Mouse (Mus musculus) stomach, embryonic 15.5 days (tissue): Measurements from ENCODE around the gene Scn4b. TPM values are rescaled to one million over a fixed set of nuclear protein-coding genes. Genes with fewer than 3 reads are reported as not detected.
A peak's percentile ranks its signal among the peaks of the same experiment; 100 is the strongest.

Experiments
- ATAC-seq: fragments of 200-750 bp; cut with Nextera tagmentation; 2 replicates; pipeline ENCODE4 v1.8.0; 2017; ENCODE audit warnings: low read depth, moderate number of reproducible peaks, moderate TSS enrichment; ENCODE audit not compliant: insufficient read depth, low FRiP score
- H3K27ac ChIP-seq: fragments of 300-500 bp; sonication (generic); 2 replicates; pipeline ENCODE4 v1.5.1; 2015; ENCODE audit warnings: mild to moderate bottlenecking, inconsistent platforms
- H3K27me3 ChIP-seq: fragments of 300-500 bp; sonication (generic); replicated peaks from 2 replicates; pipeline ENCODE4 v1.6.1; 2015; ENCODE audit warnings: inconsistent platforms
- H3K36me3 ChIP-seq: fragments of 300-500 bp; sonication (generic); 2 replicates; pipeline ENCODE4 v1.6.1; 2015; ENCODE audit warnings: inconsistent platforms
- H3K4me1 ChIP-seq: fragments of 300-500 bp; sonication (generic); 2 replicates; pipeline ENCODE4 v1.6.1; 2015; ENCODE audit warnings: inconsistent platforms
- H3K4me2 ChIP-seq: fragments of 300-500 bp; sonication (generic); 2 replicates; pipeline ENCODE4 v1.6.1; 2015; ENCODE audit warnings: mild to moderate bottlenecking, inconsistent platforms
- H3K4me3 ChIP-seq: fragments of 300-500 bp; sonication (generic); replicated peaks from 2 replicates; pipeline ENCODE4 v1.5.1; 2015; ENCODE audit warnings: inconsistent platforms
- H3K9ac ChIP-seq: fragments of 300-500 bp; sonication (generic); 2 replicates; pipeline ENCODE4 v1.6.1; 2015; ENCODE audit warnings: inconsistent platforms
- H3K9me3 ChIP-seq: fragments of 300-500 bp; sonication (generic); 2 replicates; pipeline ENCODE4 v1.6.1; 2016; ENCODE audit warnings: inconsistent platforms
- WGBS: fragments of 180-500 bp; shearing (Covaris S2); methylation state at CpG from one replicate; pipeline ENCODE4 v1.1.7; 2015; 5-methylcytosine and 5-hydroxymethylcytosine counted together
- polyA plus RNA-seq: library from polyadenylated mRNA; unstranded; fragments of >200 nt; fragmentation: Nextera tagmentation; extraction: Ambion mirVana; gene quantifications from 2 replicates; pipeline ENCODE4 v1.2.1, GENCODE M21; 2015

Gene Scn4b
- polyA plus RNA-seq, 1 experiment from 2014 or later = 0.27 TPM

GRCm38 (mm10) chr9:45133484-45134310 lies 4.5 kb upstream of the Scn4b start:
- no peak overlapping the region for H3K9ac ChIP-seq
- no peak overlapping the region for H3K27ac ChIP-seq
- H3K4me1 ChIP-seq = peaks cover 13% of the 10 kb centered on the region
- H3K9me3 ChIP-seq = no peaks in the 10 kb centered on the region
- peaks cover 36% of the 10 kb centered on the region for H3K27me3 ChIP-seq
- no peak overlapping the region for H3K4me3 ChIP-seq
- no peak overlapping the region for H3K4me2 ChIP-seq
- H3K36me3 ChIP-seq = no peaks in the 10 kb centered on the region
- 24% methylated on average over 5 of the region's 5 CpGs for WGBS
- peak; percentile 31; the same call in 1 of the 2 replicates for ATAC-seq

DNA sequence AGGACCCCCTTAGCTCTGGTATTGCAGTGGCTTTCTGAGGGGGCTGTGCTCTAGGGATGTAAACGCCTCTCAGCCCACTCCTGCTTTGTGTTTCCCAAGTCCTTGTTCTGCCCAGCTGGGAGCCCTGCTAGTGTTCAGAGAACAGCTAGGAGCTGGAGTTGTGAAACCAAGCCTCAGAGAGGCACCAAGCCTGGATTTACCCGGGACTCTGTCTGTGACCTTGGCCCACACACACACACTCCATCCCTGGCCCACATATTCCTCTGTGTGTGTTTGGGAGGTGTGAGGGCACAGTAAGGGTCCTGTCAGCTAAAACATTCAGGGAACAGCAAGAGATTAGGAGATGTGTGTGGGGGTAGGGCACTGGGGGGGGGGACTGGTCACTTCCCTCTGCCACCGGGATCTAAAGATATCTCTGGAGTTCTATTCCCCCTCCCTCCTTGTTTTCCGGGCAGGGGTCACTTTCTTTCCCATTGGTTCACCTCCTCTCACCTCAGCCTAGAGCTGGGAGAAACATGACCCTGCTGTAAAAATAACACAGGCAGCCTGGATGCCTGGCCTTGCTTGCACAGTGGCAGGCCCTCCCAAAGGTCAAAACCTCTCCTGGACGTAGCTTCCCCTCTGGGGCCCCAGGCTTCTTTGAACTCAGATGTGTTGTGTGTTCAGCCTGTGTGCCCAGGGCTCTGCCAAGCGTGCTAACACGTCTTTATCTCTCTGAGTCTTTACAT lies 1.6 kb upstream of the Scn4b start:
- Histone ChIP-seq H3K27me3 (peaks cover 63% of the 10 kb centered on the region), H3K27ac (no peak overlapping the region), H3K9ac (no peak overlapping the region), H3K4me3 (no peak overlapping the region), H3K4me1 (peaks cover 18% of the 10 kb centered on the region), H3K9me3 (no peaks in the 10 kb centered on the region), H3K4me2 (no peak overlapping the region), H3K36me3 (no peaks in the 10 kb centered on the region)
- no peak; the same call in 1 of the 2 replicates for ATAC-seq
- 32% methylated on average over 7 of the region's 7 CpGs for WGBS

DNA sequence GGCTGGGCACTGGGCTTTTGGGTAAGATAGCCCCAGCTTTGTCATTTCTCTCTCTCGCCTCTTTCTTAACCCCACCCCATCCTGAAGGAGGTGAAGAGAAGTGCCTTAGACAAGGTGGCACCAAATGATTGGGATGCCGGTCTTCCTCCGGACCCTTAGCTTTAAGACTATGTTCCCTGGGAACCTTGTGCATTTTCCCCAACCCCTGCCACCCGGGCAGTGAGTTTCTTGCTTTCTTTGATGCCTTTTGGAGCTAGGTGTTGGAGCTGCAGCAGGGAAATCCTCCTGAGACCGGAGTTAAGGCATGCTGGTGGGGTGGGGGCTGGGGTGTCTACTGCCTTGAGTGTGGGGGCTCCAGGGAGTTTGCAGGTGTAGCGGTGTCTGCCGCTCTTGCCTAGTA lies 887 bp downstream of the Scn4b start:
- Histone ChIP-seq H3K9ac (no peak overlapping the region), H3K4me3 (peak overlapping the region; percentile 52), H3K4me2 (peak overlapping the region; percentile 98), H3K4me1 (peaks cover 18% of the 10 kb centered on the region), H3K9me3 (no peaks in the 10 kb centered on the region), H3K36me3 (no peaks in the 10 kb centered on the region), H3K27ac (no peak overlapping the region), H3K27me3 (peaks cover 71% of the 10 kb centered on the region)
- 3% methylated on average over 7 of the region's 7 CpGs for whole genome bisulfite sequencing
- no peak for ATAC-seq

GRCm38 (mm10) chr9:45140945-45141344 lies 2.8 kb downstream of the Scn4b start:
- Histone ChIP-seq H3K27ac (no peak overlapping the region), H3K9ac (no peak overlapping the region), H3K4me3 (no peak overlapping the region), H3K4me2 (no peak overlapping the region), H3K27me3 (peaks cover 75% of the 10 kb centered on the region), H3K4me1 (peaks cover 23% of the 10 kb centered on the region), H3K36me3 (no peaks in the 10 kb centered on the region), H3K9me3 (no peaks in the 10 kb centered on the region)
- 65% methylated on average over 7 of the region's 7 CpGs for WGBS
- ATAC-seq = no peak

GRCm38 (mm10) chr9:45142686-45143085 lies 4.5 kb downstream of the Scn4b start:
- H3K36me3 ChIP-seq = no peaks in the 10 kb centered on the region
- ATAC-seq = no peak
- no peak overlapping the region for H3K9ac ChIP-seq
- 53% methylated on average over 3 of the region's 3 CpGs for WGBS
- H3K9me3 ChIP-seq = no peaks in the 10 kb centered on the region
- no peak overlapping the region for H3K27ac ChIP-seq
- peaks cover 20% of the 10 kb centered on the region; the same call in 1 of the 2 replicates for H3K4me1 ChIP-seq
- peaks cover 66% of the 10 kb centered on the region for H3K27me3 ChIP-seq
- no peak overlapping the region for H3K4me2 ChIP-seq
- H3K4me3 ChIP-seq = no peak overlapping the region

GRCm38 (mm10) chr9:45145533-45146266 lies 7.5 kb downstream of the Scn4b start:
- H3K4me1 ChIP-seq = peaks cover 7% of the 10 kb centered on the region; the same call in 1 of the 2 replicates
- 3% methylated on average over 27 of the region's 27 CpGs for WGBS
- H3K27ac ChIP-seq = no peak overlapping the region
- no peak overlapping the region for H3K9ac ChIP-seq
- H3K4me2 ChIP-seq = peak overlapping the region; percentile 68
- no peak for ATAC-seq
- no peaks in the 10 kb centered on the region for H3K36me3 ChIP-seq
- H3K27me3 ChIP-seq = peaks cover 48% of the 10 kb centered on the region
- H3K9me3 ChIP-seq = no peaks in the 10 kb centered on the region
- peak overlapping the region; percentile 34 for H3K4me3 ChIP-seq

GRCm38 (mm10) chr9:45146267-45146597 lies 8.0 kb downstream of the Scn4b start:
- H3K36me3 ChIP-seq = no peaks in the 10 kb centered on the region
- WGBS = 0% methylated on average over 5 of the region's 5 CpGs
- H3K27ac ChIP-seq = no peak overlapping the region
- ATAC-seq = no peak
- H3K9ac ChIP-seq = no peak overlapping the region
- H3K4me1 ChIP-seq = peaks cover 7% of the 10 kb centered on the region; the same call in 1 of the 2 replicates
- H3K27me3 ChIP-seq = peaks cover 43% of the 10 kb centered on the region
- H3K9me3 ChIP-seq = no peaks in the 10 kb centered on the region
- H3K4me2 ChIP-seq = peak overlapping the region; percentile 68
- peak overlapping the region; percentile 34 for H3K4me3 ChIP-seq

GRCm38 (mm10) chr9:45150933-45151332 lies 12.7 kb downstream of the Scn4b start:
- no peak for ATAC-seq
- Histone ChIP-seq H3K36me3 (no peaks in the 10 kb centered on the region), H3K9ac (no peak overlapping the region), H3K27ac (no peak overlapping the region), H3K4me3 (no peak overlapping the region), H3K9me3 (no peaks in the 10 kb centered on the region), H3K4me2 (no peak overlapping the region), H3K4me1 (peaks cover 2% of the 10 kb centered on the region; the same call in 1 of the 2 replicates), H3K27me3 (peaks cover 18% of the 10 kb centered on the region; the same call in 1 of the 2 replicates)
- 53% methylated on average over 1 of the region's 1 CpGs for WGBS

DNA sequence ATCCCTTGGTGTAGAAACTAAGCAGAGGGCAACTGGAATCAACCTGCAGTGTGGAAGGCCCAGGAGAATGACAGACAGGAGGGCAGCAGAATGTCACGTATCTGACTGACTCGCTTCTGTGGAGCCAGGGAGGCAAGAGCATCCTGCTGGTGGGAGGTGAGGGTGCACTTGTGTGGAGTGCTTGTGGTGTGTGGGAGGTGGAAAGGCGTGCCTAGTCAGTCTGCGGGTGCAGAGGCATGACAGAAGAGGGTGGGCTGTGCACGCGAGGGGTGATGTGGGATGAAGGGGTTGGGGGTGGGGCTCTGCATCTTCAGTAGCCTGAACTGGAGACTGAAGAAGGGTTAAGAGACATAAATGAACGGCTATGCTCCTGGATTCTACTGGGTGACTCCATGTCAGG lies 15.2 kb downstream of the Scn4b start:
- Histone ChIP-seq H3K27ac (no peak overlapping the region), H3K9me3 (no peaks in the 10 kb centered on the region), H3K4me1 (no peaks in the 10 kb centered on the region), H3K27me3 (0 out of 2 replicates have a peak, but pooled peaks cover 4% of the 10 kb centered on the region), H3K36me3 (no peaks in the 10 kb centered on the region), H3K9ac (no peak overlapping the region), H3K4me3 (no peak overlapping the region), H3K4me2 (no peak overlapping the region)
- 60% methylated on average over 7 of the region's 7 CpGs for WGBS
- ATAC-seq = no peak

GRCm38 (mm10) chr9:45167903-45168302 lies 29.7 kb downstream of the Scn4b start:
- H3K4me1 ChIP-seq = no peaks in the 10 kb centered on the region
- no peak overlapping the region for H3K9ac ChIP-seq

DNA sequence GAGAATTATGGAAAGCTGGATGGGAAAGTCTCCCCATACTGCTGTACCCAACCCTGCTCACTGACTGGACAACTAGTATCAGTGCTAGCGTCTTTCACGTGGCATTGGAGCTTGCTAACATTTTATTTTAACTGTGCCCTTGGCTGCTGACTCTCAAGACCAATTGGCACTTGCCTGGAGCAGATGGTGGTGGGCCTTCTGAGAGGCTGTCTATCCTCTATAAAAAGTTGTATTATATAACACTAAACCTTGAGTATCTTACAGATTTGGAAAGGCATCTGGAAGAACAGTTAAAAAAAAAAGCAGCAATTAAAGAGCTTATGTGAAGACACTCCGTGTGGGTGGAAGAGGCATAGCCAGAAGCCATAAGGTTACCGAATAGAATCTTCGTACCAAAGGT lies 32.0 kb downstream of the Scn4b start:
- WGBS = 90% methylated on average over 5 of the region's 5 CpGs
- H3K4me3 ChIP-seq = no peak overlapping the region
- no peak overlapping the region for H3K4me2 ChIP-seq
- no peaks in the 10 kb centered on the region for H3K27me3 ChIP-seq
- no peaks in the 10 kb centered on the region for H3K36me3 ChIP-seq
- no peaks in the 10 kb centered on the region for H3K4me1 ChIP-seq
- ATAC-seq = no peak
- H3K27ac ChIP-seq = no peak overlapping the region
- no peak overlapping the region for H3K9ac ChIP-seq
- no peaks in the 10 kb centered on the region for H3K9me3 ChIP-seq

More at GRCm38 (mm10) chr9:45167903-45168302, 29.7 kb downstream of the Scn4b start:
- Histone ChIP-seq H3K27me3 (no peaks in the 10 kb centered on the region), H3K4me3 (no peak overlapping the region), H3K4me2 (no peak overlapping the region), H3K27ac (no peak overlapping the region), H3K36me3 (no peaks in the 10 kb centered on the region), H3K9me3 (no peaks in the 10 kb centered on the region)
- WGBS = 65% methylated on average over 5 of the region's 5 CpGs
- no peak for ATAC-seq
